16 mouse cellular contexts compared by ENCODE assay signal in the genomic region with DNA sequence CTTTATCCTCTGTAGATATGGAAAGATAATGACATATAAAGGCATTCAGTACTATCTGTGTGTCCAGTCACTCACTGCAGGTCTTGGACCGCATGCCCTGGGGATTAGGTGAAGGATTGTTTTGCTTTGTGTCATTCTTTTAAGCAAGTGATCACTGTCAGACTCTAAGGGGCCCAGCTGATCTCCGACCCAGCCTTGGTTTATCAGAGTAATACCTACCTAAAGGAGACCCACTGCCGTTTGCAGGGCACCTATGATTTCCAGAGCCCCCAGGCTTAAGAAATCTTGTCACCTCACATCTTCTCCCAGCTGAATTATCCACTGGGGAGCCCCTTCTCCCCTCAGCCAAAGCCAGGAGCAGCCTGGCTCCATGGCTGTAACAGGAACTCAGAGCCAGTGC.
DNase-seq lines count a peak whose midpoint lies in the region; ATAC-seq and TF ChIP-seq lines count a peak whose summit lies in the region.
"Had no signal": no experiment of that assay in that cellular context is flagged by ENCODE, and none has a peak within 500 bp of the region (broad histone marks: within the 10 kb centered on the region; RNA-seq: fewer than 3 reads in every experiment).

No protein-coding gene starts in this region.

- no peak for TF ChIP-seq CTCF in lung, adult 2 months (IDR thresholded peaks at IDR 0.05; ENCODE audit: insufficient read depth, low read length)

- DNase-seq in adrenal gland, adult 2 months = peak; percentile 47
- no peak for DNase-seq in adrenal gland, postnatal 10 days
- DNase-seq in kidney, postnatal 10 days = no peak
- DNase-seq in lung, adult 2 months = no peak
- no peak for DNase-seq in cerebellum, adult 9-10 months
- DNase-seq: cerebellum, adult 8-10 months; kidney, adult 9 months; right cerebral cortex, postnatal 4 days had no signal

- TF ChIP-seq POLR2A in lung, adult 2 months (IDR thresholded peaks at IDR 0.05; ENCODE audit: borderline replicate concordance, extremely low read depth, low read depth, low read length) = no peak

- WGBS in kidney, embryonic 15.5 days = 70% methylated on average over 3 of the region's 3 CpGs
- 37% methylated on average over 3 of the region's 3 CpGs for WGBS in lung, embryonic 15.5 days
- WGBS in lung, adult 2 months = 68% methylated on average over 3 of the region's 3 CpGs
- WGBS in stomach, embryonic 16.5 days = 54% methylated on average over 3 of the region's 3 CpGs

- H3K27me3 ChIP-seq in kidney, embryonic 15.5 days = no peaks in the 10 kb centered on the region
- H3K27me3 ChIP-seq in lung, embryonic 15.5 days = no peaks in the 10 kb centered on the region
- no peaks in the 10 kb centered on the region for H3K27me3 ChIP-seq in stomach, embryonic 16.5 days (ENCODE audit: control insufficient read depth, insufficient read depth, low read length)
- H3K27me3 ChIP-seq: hindbrain, embryonic 13.5 days; Patski had no signal

- no peaks in the 10 kb centered on the region for H3K9me3 ChIP-seq in kidney, embryonic 15.5 days (replicated peaks)
- no peaks in the 10 kb centered on the region for H3K9me3 ChIP-seq in lung, embryonic 15.5 days
- no peaks in the 10 kb centered on the region for H3K9me3 ChIP-seq in stomach, embryonic 16.5 days (replicated peaks; ENCODE audit: control insufficient read depth, low read length)
- H3K9me3 ChIP-seq: hindbrain, embryonic 13.5 days had no signal

- no peak overlapping the region for H3K4me2 ChIP-seq in kidney, embryonic 15.5 days
- H3K4me2 ChIP-seq in lung, embryonic 15.5 days = no peak overlapping the region
- H3K4me2 ChIP-seq in stomach, embryonic 16.5 days (ENCODE audit: low read depth, low read length) = no peak overlapping the region
- H3K4me2 ChIP-seq: hindbrain, embryonic 13.5 days had no signal

- H3K27ac ChIP-seq in kidney, embryonic 15.5 days = 0 out of 2 replicates have a peak overlapping the region, but pooled peaks have one; percentile 61
- peak overlapping the region; percentile 87 for H3K27ac ChIP-seq in lung, embryonic 15.5 days
- peak overlapping the region; percentile 92; the same call in 1 of the 2 replicates for H3K27ac ChIP-seq in stomach, embryonic 16.5 days (ENCODE audit: low read length)
- H3K27ac ChIP-seq: hindbrain, embryonic 13.5 days had no signal

- no peaks in the 10 kb centered on the region for H3K36me3 ChIP-seq in kidney, embryonic 15.5 days
- no peaks in the 10 kb centered on the region for H3K36me3 ChIP-seq in lung, embryonic 15.5 days
- H3K36me3 ChIP-seq in stomach, embryonic 16.5 days (ENCODE audit: control insufficient read depth, insufficient read depth, low read length) = no peaks in the 10 kb centered on the region
- H3K36me3 ChIP-seq: hindbrain, embryonic 13.5 days had no signal

- H3K4me1 ChIP-seq in kidney, embryonic 15.5 days = peaks cover 39% of the 10 kb centered on the region
- peaks cover 39% of the 10 kb centered on the region for H3K4me1 ChIP-seq in lung, embryonic 15.5 days
- peaks cover 19% of the 10 kb centered on the region for H3K4me1 ChIP-seq in lung, adult 2 months (ENCODE audit: control insufficient read depth, insufficient read depth, low read length)
- peaks cover 44% of the 10 kb centered on the region for H3K4me1 ChIP-seq in stomach, embryonic 16.5 days (ENCODE audit: control insufficient read depth, insufficient read depth, low read length)

- ATAC-seq in kidney, embryonic 15.5 days (replicated peaks; ENCODE audit: low FRiP score) = no peak
- ATAC-seq in lung, embryonic 15.5 days (ENCODE audit: borderline replicate concordance, extremely low read depth, low FRiP score, low TSS enrichment) = no peak
- no peak for ATAC-seq in stomach, embryonic 16.5 days (ENCODE audit: insufficient read depth, low FRiP score)
- ATAC-seq: activated CD4-positive, CD25-positive, alpha-beta regulatory T cell, adult 4 months; CD4-positive, CD25-positive, alpha-beta regulatory T cell, adult 4 months; forebrain, embryonic 14.5 days had no signal

- H3K9ac ChIP-seq in kidney, embryonic 15.5 days = no peak overlapping the region
- no peak overlapping the region for H3K9ac ChIP-seq in lung, embryonic 15.5 days
- H3K9ac ChIP-seq in stomach, embryonic 16.5 days (ENCODE audit: low read length) = no peak overlapping the region
- H3K9ac ChIP-seq: hindbrain, embryonic 13.5 days had no signal

- no peak overlapping the region for H3K4me3 ChIP-seq in kidney, embryonic 15.5 days (replicated peaks)
- H3K4me3 ChIP-seq in lung, embryonic 15.5 days = no peak overlapping the region
- H3K4me3 ChIP-seq in lung, adult 2 months (replicated peaks; ENCODE audit: extremely low read depth, low read depth, low read length) = no peak overlapping the region
- no peak overlapping the region for H3K4me3 ChIP-seq in stomach, embryonic 16.5 days (replicated peaks; ENCODE audit: low read length)
- H3K4me3 ChIP-seq: hindbrain, embryonic 13.5 days had no signal
